11 mouse cellular contexts compared by ENCODE assay signal in the genomic region with DNA sequence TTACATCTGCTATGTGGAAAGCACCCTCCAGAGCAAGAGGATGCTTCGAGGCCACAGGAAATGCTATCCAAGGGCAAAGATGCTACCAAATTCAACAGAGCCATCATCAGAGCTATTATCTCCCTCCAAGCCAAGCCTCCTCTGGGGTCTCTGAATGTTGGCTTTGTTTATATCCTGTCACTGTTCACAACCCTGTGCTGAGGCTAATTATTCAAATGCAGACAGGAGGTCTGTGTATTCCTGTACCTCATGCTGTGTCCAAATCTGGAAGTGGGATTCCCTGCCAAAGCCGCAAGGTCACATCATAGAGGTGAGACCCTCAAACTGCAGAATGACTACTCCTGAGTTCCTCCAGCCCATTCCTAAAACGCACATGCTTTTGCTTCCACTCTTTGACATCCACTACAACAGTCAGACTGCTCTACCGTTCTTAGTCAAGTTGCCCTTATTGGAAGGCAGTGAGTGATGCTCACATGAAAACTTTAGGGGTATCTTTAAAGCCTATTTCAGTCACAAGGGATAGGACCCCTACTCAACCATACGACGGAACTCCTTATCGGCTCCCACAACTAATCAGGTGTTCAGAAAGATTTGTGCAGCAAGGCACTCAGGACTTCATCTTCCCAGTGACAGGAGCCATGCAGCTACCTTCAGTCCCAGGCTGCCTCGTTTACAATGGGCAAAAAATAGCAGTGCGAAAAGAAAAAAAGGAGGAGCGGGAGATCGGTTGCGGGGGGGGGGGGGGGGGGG.
A peak's percentile ranks its signal among the peaks of the same experiment; 100 is the strongest.
DNase-seq lines count a peak whose midpoint lies in the region; ATAC-seq and TF ChIP-seq lines count a peak whose summit lies in the region.
"Had no signal": no experiment of that assay in that cellular context is flagged by ENCODE, and none has a peak within 500 bp of the region (broad histone marks: within the 10 kb centered on the region; RNA-seq: fewer than 3 reads in every experiment).

No protein-coding gene starts in this region.

- peak overlapping the region; percentile 27; the same call in 1 of the 2 replicates for H3K4me2 ChIP-seq in lung, postnatal 0 days (replicated peaks; ENCODE audit: low read depth, low read length)
- H3K4me2 ChIP-seq in hindbrain, embryonic 14.5 days (replicated peaks), result peak overlapping the region; percentile 34
- peak overlapping the region; percentile 36 for H3K4me2 ChIP-seq in neural tube, embryonic 13.5 days

- 52% methylated on average over 8 of the region's 12 CpGs for WGBS in lung, postnatal 0 days
- 48% methylated on average over 11 of the region's 12 CpGs for WGBS in hindbrain, embryonic 14.5 days
- 31% methylated on average over 10 of the region's 12 CpGs for WGBS in neural tube, embryonic 13.5 days

- no peak for ATAC-seq in lung, postnatal 0 days
- peak; percentile 69 for ATAC-seq in hindbrain, embryonic 14.5 days (ENCODE audit: low FRiP score)
- ATAC-seq in neural tube, embryonic 13.5 days (ENCODE audit: low read depth), result peak; percentile 48

- TF ChIP-seq EP300 in lung, postnatal 0 days (IDR thresholded peaks at IDR 0.05), result no peak

- H3K4me1 ChIP-seq in lung, postnatal 0 days (ENCODE audit: insufficient read depth, low read depth, low read length), result peaks cover 4% of the 10 kb centered on the region; the same call in 1 of the 2 replicates
- peaks cover 23% of the 10 kb centered on the region for H3K4me1 ChIP-seq in hindbrain, embryonic 14.5 days (replicated peaks; ENCODE audit: control insufficient read depth, insufficient read depth, low read length)
- H3K4me1 ChIP-seq in neural tube, embryonic 13.5 days (replicated peaks), result peaks cover 38% of the 10 kb centered on the region

- no peak overlapping the region for H3K4me3 ChIP-seq in lung, postnatal 0 days (ENCODE audit: low read depth, low read length)
- H3K4me3 ChIP-seq in hindbrain, embryonic 14.5 days (replicated peaks; ENCODE audit: low read length), result no peak overlapping the region
- peak overlapping the region; percentile 14; the same call in 1 of the 2 replicates for H3K4me3 ChIP-seq in neural tube, embryonic 13.5 days
- H3K4me3 ChIP-seq: left cerebral cortex, adult 2 months had no signal

- H3K36me3 ChIP-seq in lung, postnatal 0 days (ENCODE audit: insufficient read depth, low read length), result 0 out of 2 replicates have a peak, but pooled peaks cover 6% of the 10 kb centered on the region
- no peaks in the 10 kb centered on the region for H3K36me3 ChIP-seq in hindbrain, embryonic 14.5 days (replicated peaks; ENCODE audit: control insufficient read depth, insufficient read depth)
- H3K36me3 ChIP-seq in neural tube, embryonic 13.5 days, result peaks cover 7% of the 10 kb centered on the region; the same call in 1 of the 2 replicates

- H3K27me3 ChIP-seq in lung, postnatal 0 days (replicated peaks; ENCODE audit: insufficient read depth, low read length), result no peaks in the 10 kb centered on the region
- no peaks in the 10 kb centered on the region for H3K27me3 ChIP-seq in hindbrain, embryonic 14.5 days (ENCODE audit: control insufficient read depth, insufficient read depth, low read length)
- H3K27me3 ChIP-seq in neural tube, embryonic 13.5 days, result no peaks in the 10 kb centered on the region

- DNase-seq in lung, postnatal 0 days (ENCODE audit: low spot score), result no peak
- no peak for DNase-seq in lung, adult 18-20 months
- peak; percentile 43 to 56 for DNase-seq in cerebellum, postnatal 36 days
- DNase-seq in hindbrain, embryonic 14.5 days (ENCODE audit: low spot score), result no peak
- no peak for DNase-seq in spleen, adult 12 weeks (ENCODE audit: low spot score)
- DNase-seq in right cerebral cortex, postnatal 36 days (ENCODE audit: low spot score in 2 of 2), result no peak
- DNase-seq in right cerebral cortex, postnatal 4 days, result no peak
- DNase-seq: gastrocnemius, postnatal 14 days; thymus, postnatal 4 days had no signal

- H3K27ac ChIP-seq in lung, postnatal 0 days (ENCODE audit: low read length), result 0 out of 2 replicates have a peak overlapping the region, but pooled peaks have one; percentile 43
- H3K27ac ChIP-seq in hindbrain, embryonic 14.5 days, result no peak overlapping the region
- 0 out of 2 replicates have a peak overlapping the region, but pooled peaks have one; percentile 6 for H3K27ac ChIP-seq in neural tube, embryonic 13.5 days (replicated peaks)
- H3K27ac ChIP-seq: left cerebral cortex, adult 2 months had no signal

- no peaks in the 10 kb centered on the region for H3K9me3 ChIP-seq in lung, postnatal 0 days (ENCODE audit: low read length)
- no peaks in the 10 kb centered on the region for H3K9me3 ChIP-seq in hindbrain, embryonic 14.5 days (ENCODE audit: control insufficient read depth, low read length)
- no peaks in the 10 kb centered on the region for H3K9me3 ChIP-seq in neural tube, embryonic 13.5 days

- no peak overlapping the region for H3K9ac ChIP-seq in lung, postnatal 0 days (replicated peaks; ENCODE audit: low read depth)
- no peak overlapping the region for H3K9ac ChIP-seq in hindbrain, embryonic 14.5 days
- H3K9ac ChIP-seq in neural tube, embryonic 13.5 days, result no peak overlapping the region

- no peak for TF ChIP-seq CTCF in lung, postnatal 0 days (IDR thresholded peaks at IDR 0.05)

Comparison
In these comparisons a context has a peak if more than half of its experiments do, and no peak if none do; other contexts are left out.
1. DNase-seq: peak in cerebellum, postnatal 36 days (2 of 2); none in lung, postnatal 0 days (single experiment), lung, adult 18-20 months (0 of 2), hindbrain, embryonic 14.5 days (single experiment), spleen, adult 12 weeks (single experiment), right cerebral cortex, postnatal 36 days (0 of 2) and right cerebral cortex, postnatal 4 days (single experiment).
2. Peak in every context shown above with its lines, with median percentiles within 50 percentile points of each other: H3K4me2 ChIP-seq.